Mouse (Mus musculus) CH12.LX (cell line): ENCODE data around the gene Usp21. TPM values are rescaled to one million over a fixed set of nuclear protein-coding genes. Genes with fewer than 3 reads are reported as not detected.

Source experiments
- DNase-seq: peaks from one replicate; pipeline ENCODE4 v3.0.0-alpha.2; 2013; ENCODE audit errors: extremely low read depth
- H3K27ac ChIP-seq: 2 replicates; pipeline ENCODE4 v1.5.1; 2012; ENCODE audit warnings: low read depth, mild to moderate bottlenecking, control low read depth, moderate library complexity; ENCODE audit not compliant: insufficient read depth
- H3K27me3 ChIP-seq: replicated peaks from 2 replicates; pipeline ENCODE3; 2012; ENCODE audit warnings: inconsistent platforms
- H3K36me3 ChIP-seq, 2 experiments: replicated peaks in 1 of 2; 2 replicates each; pipeline versions ENCODE3 to v1.6.1; 2012; ENCODE audit warnings: inconsistent platforms in 1 of 2, low read length in 1 of 2, mild to moderate bottlenecking in 1 of 2, mixed read lengths in 1 of 2, moderate library complexity in 1 of 2; ENCODE audit not compliant: control insufficient read depth in 1 of 2, insufficient read depth in 1 of 2
- H3K4me1 ChIP-seq, 2 experiments: 2 replicates each; pipeline ENCODE4 v1.6.1; 2012; ENCODE audit warnings: inconsistent platforms in 1 of 2, moderate library complexity in 1 of 2; ENCODE audit not compliant: insufficient read depth in 2 of 2, control insufficient read depth in 1 of 2
- H3K4me2 ChIP-seq: 2 replicates; pipeline ENCODE4 v1.6.1; 2012; ENCODE audit warnings: low read depth, mild to moderate bottlenecking, control low read depth; ENCODE audit not compliant: poor library complexity, insufficient read depth, severe bottlenecking
- H3K4me3 ChIP-seq, 3 experiments: fragments of 150-350 bp in 1 of 3; sonication (generic) in 1 of 3; replicated peaks in 1 of 3; 2 replicates each; pipeline versions ENCODE3 to v1.5.1; 2011 to 2012; ENCODE audit warnings: low read depth in 2 of 3, low read length in 2 of 3, mild to moderate bottlenecking in 2 of 3, moderate library complexity in 2 of 3, control low read depth in 1 of 3, improper control_type of control experiment in 1 of 3, inconsistent platforms in 1 of 3, mixed read lengths in 1 of 3; ENCODE audit not compliant: poor library complexity in 1 of 3
- H3K79me2 ChIP-seq: replicated peaks from 2 replicates; pipeline ENCODE4 v1.6.1; 2012; ENCODE audit warnings: mild to moderate bottlenecking, moderate library complexity; ENCODE audit not compliant: control insufficient read depth, poor library complexity, insufficient read depth, severe bottlenecking; ENCODE audit errors: extremely low read depth
- H3K9ac ChIP-seq: 2 replicates; pipeline ENCODE4 v1.6.1; 2012; ENCODE audit warnings: low read depth, mild to moderate bottlenecking, control low read depth, moderate library complexity; ENCODE audit not compliant: insufficient read depth
- H3K9me3 ChIP-seq: replicated peaks from 2 replicates; pipeline ENCODE3; 2012; ENCODE audit warnings: low read length, inconsistent platforms, mixed read lengths
- BHLHE40 ChIP-seq: IDR thresholded peaks from 2 replicates; pipeline ENCODE4 v1.6.1; 2011; ENCODE audit warnings: mild to moderate bottlenecking, low read depth, low read length, improper control_type of control experiment
- CHD1 ChIP-seq: IDR thresholded peaks from 2 replicates; pipeline ENCODE4 v1.6.1; 2012; ENCODE audit warnings: low read depth, low read length, improper control_type of control experiment, inconsistent platforms
- CHD2 ChIP-seq: IDR thresholded peaks from 2 replicates; pipeline ENCODE4 v1.6.1; 2011; ENCODE audit warnings: low read length, improper control_type of control experiment
- CTCF ChIP-seq, 2 experiments: IDR thresholded peaks in 1 of 2; conservative IDR thresholded peaks in 1 of 2; 2 replicates each; pipeline ENCODE4 v1.5.1; 2011 to 2012; ENCODE audit warnings: low read depth in 2 of 2, low read length in 2 of 2, improper control_type of control experiment in 1 of 2, inconsistent platforms in 1 of 2, mild to moderate bottlenecking in 1 of 2, moderate library complexity in 1 of 2
- ELF1 ChIP-seq: IDR thresholded peaks from 2 replicates; pipeline ENCODE4 v1.6.1; 2014; ENCODE audit warnings: low read depth, mild to moderate bottlenecking, inconsistent platforms, low read length, improper control_type of control experiment
- GABPA ChIP-seq: IDR thresholded peaks from 2 replicates; pipeline ENCODE4 v1.6.1; 2012; ENCODE audit warnings: low read depth, low read length, improper control_type of control experiment, inconsistent platforms; ENCODE audit not compliant: insufficient replicate concordance
- HCFC1 ChIP-seq: IDR thresholded peaks from 2 replicates; pipeline ENCODE4 v1.6.1; 2012; ENCODE audit warnings: low read depth, mild to moderate bottlenecking, inconsistent platforms, low read length, improper control_type of control experiment
- IRF4 ChIP-seq: IDR thresholded peaks from 2 replicates; pipeline ENCODE4 v1.6.1; 2014; ENCODE audit warnings: low read depth, mild to moderate bottlenecking, inconsistent platforms, low read length, improper control_type of control experiment
- JUN ChIP-seq: IDR thresholded peaks from 2 replicates; pipeline ENCODE4 v1.6.1; 2011; ENCODE audit warnings: low read depth, mild to moderate bottlenecking, low read length, improper control_type of control experiment, moderate library complexity; ENCODE audit not compliant: insufficient read depth
- JUND ChIP-seq: conservative IDR thresholded peaks from 2 replicates; pipeline ENCODE4 v1.6.1; 2011; ENCODE audit warnings: low read depth, low read length, improper control_type of control experiment
- KAT2A ChIP-seq: IDR thresholded peaks from 2 replicates; pipeline ENCODE4 v1.6.1; 2012; ENCODE audit warnings: low read length, improper control_type of control experiment, inconsistent platforms; ENCODE audit not compliant: insufficient replicate concordance
- MAFK ChIP-seq: IDR thresholded peaks from 2 replicates; pipeline ENCODE4 v1.6.1; 2011; ENCODE audit warnings: low read length, improper control_type of control experiment; ENCODE audit not compliant: insufficient replicate concordance
- MAX ChIP-seq: IDR thresholded peaks from 2 replicates; pipeline ENCODE4 v1.6.1; 2011; ENCODE audit warnings: low read length, improper control_type of control experiment
- MAZ ChIP-seq: IDR thresholded peaks from 2 replicates; pipeline ENCODE4 v1.6.1; 2012; ENCODE audit warnings: low read depth, mild to moderate bottlenecking, inconsistent platforms, low read length, improper control_type of control experiment, moderate library complexity
- MEF2A ChIP-seq: IDR thresholded peaks from 2 replicates; pipeline ENCODE4 v1.6.1; 2014; ENCODE audit warnings: low read depth, mild to moderate bottlenecking, inconsistent platforms, low read length, improper control_type of control experiment, borderline replicate concordance
- MXI1 ChIP-seq: IDR thresholded peaks from 2 replicates; pipeline ENCODE4 v1.6.1; 2011; ENCODE audit warnings: mild to moderate bottlenecking, low read depth, low read length, improper control_type of control experiment
- MYC ChIP-seq: IDR thresholded peaks from 2 replicates; pipeline ENCODE4 v1.6.1; 2011; ENCODE audit warnings: low read depth, mild to moderate bottlenecking, improper control_type of control experiment, low read length
- NELFE ChIP-seq: IDR thresholded peaks from 2 replicates; pipeline ENCODE4 v1.6.1; 2011; ENCODE audit warnings: low read depth, low read length, improper control_type of control experiment
- POLR2A ChIP-seq: IDR thresholded peaks from 2 replicates; pipeline ENCODE4 v1.6.1; 2011; ENCODE audit warnings: low read depth, mild to moderate bottlenecking, improper control_type of control experiment, low read length
- RCOR1 ChIP-seq: conservative IDR thresholded peaks from 2 replicates; pipeline ENCODE4 v1.6.1; 2012; ENCODE audit warnings: low read depth, mild to moderate bottlenecking, inconsistent platforms, low read length, improper control_type of control experiment
- SIN3A ChIP-seq: IDR thresholded peaks from 2 replicates; pipeline ENCODE4 v1.6.1; 2012; ENCODE audit warnings: low read length, improper control_type of control experiment, inconsistent platforms
- TBP ChIP-seq: conservative IDR thresholded peaks from 2 replicates; pipeline ENCODE4 v1.6.1; 2011; ENCODE audit warnings: low read depth, low read length, improper control_type of control experiment
- TCF12 ChIP-seq: IDR thresholded peaks from 2 replicates; pipeline ENCODE4 v1.6.1; 2014; ENCODE audit warnings: low read depth, mild to moderate bottlenecking, inconsistent platforms, low read length, improper control_type of control experiment
- UBTF ChIP-seq: IDR thresholded peaks from 2 replicates; pipeline ENCODE4 v1.6.1; 2012; ENCODE audit warnings: low read depth, mild to moderate bottlenecking, inconsistent platforms, low read length, improper control_type of control experiment, moderate library complexity
- USF2 ChIP-seq: conservative IDR thresholded peaks from 2 replicates; pipeline ENCODE4 v1.6.1; 2011; ENCODE audit warnings: low read depth, low read length, improper control_type of control experiment
- ZNF384 ChIP-seq: IDR thresholded peaks from 2 replicates; pipeline ENCODE4 v1.6.1; 2012; ENCODE audit warnings: low read depth, low read length, improper control_type of control experiment, inconsistent platforms
- dilution Hi-C: fragments of 300-500 bp; cut with MboI; formaldehyde crosslinking; loops from 2 replicates; pipeline ENCODE4 v1.14.3; 2020; ENCODE audit warnings: low sequenced_read_pairs; ENCODE audit not compliant: extremely low pct_unique_long_range_greater_than_20kb, extremely low pct_ligation_motif_present
- in situ Hi-C: fragments of 300-500 bp; cut with MboI; formaldehyde crosslinking; loops from 3 replicates; pipeline ENCODE4 v1.14.3; 2019; ENCODE audit warnings: low sequenced_read_pairs, low pct_ligation_motif_present, low pct_unique_long_range_greater_than_20kb, mixed read lengths
- polyA plus RNA-seq: library from polyadenylated mRNA; unstranded; fragments of >175 nt; gene quantifications from 2 replicates; pipeline ENCODE4 v1.2.1, GENCODE M21; 2012; ENCODE audit warnings: low read depth; ENCODE audit not compliant: insufficient read length
- total RNA-seq, 2 experiments: library from RNA; depleted of rRNA; stranded (reverse); fragments of 300-350 nt in 1 of 2; fragments of >200 nt in 1 of 2; gene quantifications; 2 replicates each; pipeline ENCODE4 v1.2.3; 2012 to 2014

The Usp21 gene
- total and polyA plus RNA-seq, 3 experiments: 8.5 to 37.6 (median 14.2) TPM

DNA sequence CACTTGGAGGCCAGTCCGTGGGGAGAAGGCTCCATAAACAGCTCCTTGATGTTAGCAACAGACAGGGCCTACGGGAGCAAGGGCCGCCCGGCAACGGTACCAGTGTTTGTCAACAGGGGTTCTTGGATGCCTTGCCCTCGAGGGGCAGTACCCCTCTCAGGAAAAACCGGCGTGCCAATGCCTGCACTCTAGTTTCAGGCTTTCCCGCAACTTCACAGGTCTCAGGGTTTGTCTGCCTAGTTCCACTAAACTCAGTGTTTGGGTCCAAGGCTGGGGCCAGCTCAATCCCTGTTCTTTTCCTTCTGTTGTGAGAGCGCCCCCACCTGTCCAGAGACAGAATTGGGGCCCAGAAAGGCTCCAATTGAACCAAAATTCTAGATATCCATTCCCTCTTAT lies 6.3 kb downstream of the Usp21 start (continued):
- no peak for TF ChIP-seq USF2
- TF ChIP-seq RCOR1: no peak
- no peak for TF ChIP-seq MEF2A
- TF ChIP-seq MAZ: no peak
- no peak for TF ChIP-seq MAX
- no peak for TF ChIP-seq BHLHE40
- no peak for TF ChIP-seq MXI1
- peak; percentile 65 to 77 for TF ChIP-seq CTCF (conservative IDR thresholded peaks at IDR 0.05 in 1 of 2, IDR thresholded peaks at IDR 0.05 in 1 of 2; ENCODE audit: low read depth in 2 of 2, low read length in 2 of 2)
- no peak for TF ChIP-seq TBP
- TF ChIP-seq JUN: no peak

- H3K4me1 ChIP-seq: peaks cover 0 to 26% of the 10 kb centered on the region in 2 experiments; a peak in 2 of 4 replicates
- H3K9me3 ChIP-seq: no peaks in the 10 kb centered on the region
- dilution Hi-C loops: no loop called here
- TF ChIP-seq TBP: 0 out of 2 replicates have a peak, but pooled peaks have one; percentile 43
- no peak for TF ChIP-seq GABPA
- peak; percentile 80; the same call in 1 of the 2 replicates for TF ChIP-seq CHD2
- TF ChIP-seq BHLHE40: 0 out of 2 replicates have a peak, but pooled peaks have one; percentile 8
- 0 out of 2 replicates have a peak, but pooled peaks have one; percentile 49 for TF ChIP-seq KAT2A
- peak; percentile 49; the same call in 1 of the 2 replicates for TF ChIP-seq MAX
- TF ChIP-seq MAFK: no peak
- TF ChIP-seq MEF2A: no peak
- TF ChIP-seq HCFC1: peak; percentile 82
- 0 out of 2 replicates have a peak, but pooled peaks have one; percentile 5 for TF ChIP-seq IRF4
- TF ChIP-seq CTCF (conservative IDR thresholded peaks at IDR 0.05 in 1 of 2, IDR thresholded peaks at IDR 0.05 in 1 of 2; ENCODE audit: low read depth in 2 of 2, low read length in 2 of 2): no peak
- TF ChIP-seq ELF1: peak; percentile 80
- no peak for TF ChIP-seq JUND
- TF ChIP-seq MYC: no peak
- no peak for TF ChIP-seq CHD1
- TF ChIP-seq MAZ: no peak
- TF ChIP-seq POLR2A: peak; percentile 40; the same call in 1 of the 2 replicates
- no peak; the same call in 1 of the 2 replicates for TF ChIP-seq NELFE
- no peak for TF ChIP-seq ZNF384
- TF ChIP-seq UBTF: no peak
- peak; percentile 37; the same call in 1 of the 2 replicates for TF ChIP-seq TCF12
- TF ChIP-seq JUN: no peak
- peak; percentile 78 for TF ChIP-seq SIN3A
- H3K27me3 ChIP-seq: no peaks in the 10 kb centered on the region
- peak within 1 kb of the TSS; percentile 58 for H3K27ac ChIP-seq
- in situ Hi-C loops: no loop called here
- no peaks in the 10 kb centered on the region for H3K79me2 ChIP-seq
- H3K4me2 ChIP-seq: peak within 1 kb of the TSS; percentile 70
- peak within 1 kb of the TSS; percentile 77 for H3K9ac ChIP-seq
- peak within 1 kb of the TSS; percentile 59 to 92 (median 70) for H3K4me3 ChIP-seq
- DNase-seq: peak; percentile 98
- H3K36me3 ChIP-seq: peaks cover 41 to 72% of the 10 kb centered on the region in 2 experiments
Observed at GRCm38 (mm10) chr1:171280916-171281527, 6.8 kb downstream of the Usp21 start, which contains the start of gene Ppox. Ppox (minus strand) TSS chr1:171281186.
